Mouse (Mus musculus): Measurements from ENCODE around the gene Gas2l3. TPM values are rescaled to one million over a fixed set of nuclear protein-coding genes. Genes with fewer than 3 reads are reported as not detected.

Gas2l3 gene
- total RNA-seq, 2 experiments from 2014 or later, result 1.6 to 3.8 TPM

- no peak for DNase-seq (ENCODE audit: low spot score)
- intact Hi-C loops (cut with DNase I), result no loop called here
Observed at GRCm38 (mm10) chr10:89453068-89453641, 9.4 kb upstream of the Gas2l3 start.

- intact Hi-C loops (cut with DNase I), result no loop called here
- DNase-seq (ENCODE audit: low spot score), result no peak
Observed at GRCm38 (mm10) chr10:89450411-89450810, 6.6 kb upstream of the Gas2l3 start.

- intact Hi-C loops (cut with DNase I), result no loop called here
- no peak for DNase-seq (ENCODE audit: low spot score)
Observed at GRCm38 (mm10) chr10:89444381-89444780, 614 bp upstream of the Gas2l3 start.

- DNase-seq (ENCODE audit: low spot score), result no peak
- intact Hi-C loops (cut with DNase I), result no loop called here
Observed at GRCm38 (mm10) chr10:89443115-89443622, 598 bp downstream of the Gas2l3 start.

GRCm38 (mm10) chr10:89442640-89443039 is 1.1 kb downstream of the Gas2l3 start:
- intact Hi-C loops (cut with DNase I), result no loop called here
- no peak for DNase-seq (ENCODE audit: low spot score)

- intact Hi-C loops (cut with DNase I), result no loop called here
- DNase-seq (ENCODE audit: low spot score), result no peak
Observed at GRCm38 (mm10) chr10:89441961-89442360, 1.8 kb downstream of the Gas2l3 start.

GRCm38 (mm10) chr10:89439380-89439779 is 4.4 kb downstream of the Gas2l3 start:
- intact Hi-C loops (cut with DNase I), result no loop called here
- no peak for DNase-seq (ENCODE audit: low spot score)

- intact Hi-C loops (cut with DNase I), result no loop called here
- DNase-seq (ENCODE audit: low spot score), result no peak
Observed at GRCm38 (mm10) chr10:89437996-89438395, 5.8 kb downstream of the Gas2l3 start.

GRCm38 (mm10) chr10:89437472-89437871 is 6.3 kb downstream of the Gas2l3 start:
- intact Hi-C loops (cut with DNase I), result no loop called here
- no peak for DNase-seq (ENCODE audit: low spot score)

- DNase-seq (ENCODE audit: low spot score), result no peak
- intact Hi-C loops (cut with DNase I), result no loop called here
Observed at GRCm38 (mm10) chr10:89435920-89436319, 7.8 kb downstream of the Gas2l3 start.

- intact Hi-C loops (cut with DNase I), result no loop called here
- DNase-seq (ENCODE audit: low spot score), result no peak
Observed at GRCm38 (mm10) chr10:89435413-89435812, 8.4 kb downstream of the Gas2l3 start.

- DNase-seq (ENCODE audit: low spot score), result no peak
- intact Hi-C loops (cut with DNase I), result no loop called here
Observed at GRCm38 (mm10) chr10:89434509-89435210, 9.1 kb downstream of the Gas2l3 start.

GRCm38 (mm10) chr10:89432743-89433142 is 11.0 kb downstream of the Gas2l3 start:
- no peak for DNase-seq (ENCODE audit: low spot score)
- intact Hi-C loops (cut with DNase I), result no loop called here

- intact Hi-C loops (cut with DNase I), result no loop called here
Observed at GRCm38 (mm10) chr10:89430751-89431150, 13.0 kb downstream of the Gas2l3 start.

GRCm38 (mm10) chr10:89424800-89425393 is 18.9 kb downstream of the Gas2l3 start:
- intact Hi-C loops (cut with DNase I), result no loop called here
- DNase-seq (ENCODE audit: low spot score), result no peak

More at GRCm38 (mm10) chr10:89430751-89431150, 13.0 kb downstream of the Gas2l3 start:
- no peak for DNase-seq (ENCODE audit: low spot score)

- intact Hi-C loops (cut with DNase I), result no loop called here
- DNase-seq (ENCODE audit: low spot score), result no peak
Observed at GRCm38 (mm10) chr10:89424217-89424616, 19.6 kb downstream of the Gas2l3 start.

- no peak for DNase-seq (ENCODE audit: low spot score)
- intact Hi-C loops (cut with DNase I), result no loop called here
Observed at GRCm38 (mm10) chr10:89423164-89423778, 20.5 kb downstream of the Gas2l3 start.

- DNase-seq (ENCODE audit: low spot score), result no peak
- intact Hi-C loops (cut with DNase I), result no loop called here
Observed at GRCm38 (mm10) chr10:89422504-89423158, 21.1 kb downstream of the Gas2l3 start.

GRCm38 (mm10) chr10:89417966-89418365 is 25.8 kb downstream of the Gas2l3 start:
- intact Hi-C loops (cut with DNase I), result no loop called here
- DNase-seq (ENCODE audit: low spot score), result no peak

GRCm38 (mm10) chr10:89415478-89415877 is 28.3 kb downstream of the Gas2l3 start:
- no peak for DNase-seq (ENCODE audit: low spot score)
- intact Hi-C loops (cut with DNase I), result no loop called here
